Mouse (Mus musculus) myocyte (in vitro differentiated cells): ENCODE measurements around the gene Nos1ap.

Experiments
- CEBPB ChIP-seq: IDR thresholded peaks from 2 replicates; pipeline ENCODE4 v1.6.1; 2011; ENCODE audit warnings: mild to moderate bottlenecking, moderate library complexity; ENCODE audit not compliant: poor library complexity, insufficient read depth, severe bottlenecking
- E2F4 ChIP-seq: IDR thresholded peaks from one replicate; pipeline ENCODE4 v1.6.1; 2011; ENCODE audit warnings: mild to moderate bottlenecking, control low read depth, moderate library complexity; ENCODE audit not compliant: insufficient read depth
- MAX ChIP-seq: IDR thresholded peaks from one replicate; pipeline ENCODE4 v1.6.1; 2011; ENCODE audit warnings: low read depth, mild to moderate bottlenecking, control low read depth
- MYOD1 ChIP-seq, 3 experiments: IDR thresholded peaks; one replicate each; pipeline ENCODE4 v1.6.1; 2011; ENCODE audit warnings: control low read depth in 2 of 3, low read depth in 2 of 3, mild to moderate bottlenecking in 2 of 3, moderate library complexity in 1 of 3; ENCODE audit not compliant: insufficient read length in 2 of 3, control insufficient read depth in 1 of 3
- POLR2A ChIP-seq: IDR thresholded peaks from one replicate; pipeline ENCODE4 v1.6.1; 2011; ENCODE audit warnings: low read depth, mild to moderate bottlenecking, control low read depth, moderate library complexity; ENCODE audit not compliant: insufficient read length
- SRF ChIP-seq: IDR thresholded peaks from one replicate; pipeline ENCODE4 v1.6.1; 2011; ENCODE audit warnings: low read depth; ENCODE audit not compliant: control insufficient read depth, insufficient read length
- TCF12 ChIP-seq: IDR thresholded peaks from one replicate; pipeline ENCODE4 v1.6.1; 2011; ENCODE audit warnings: mild to moderate bottlenecking, control low read depth; ENCODE audit not compliant: poor library complexity, insufficient read depth, severe bottlenecking
- TCF3 ChIP-seq: IDR thresholded peaks from one replicate; pipeline ENCODE4 v1.6.1; 2011; ENCODE audit warnings: low read depth, control low read depth; ENCODE audit not compliant: insufficient read length
- USF1 ChIP-seq: IDR thresholded peaks from one replicate; pipeline ENCODE4 v1.6.1; 2011; ENCODE audit warnings: low read depth, mild to moderate bottlenecking, control low read depth, moderate library complexity

GRCm38 (mm10) chr1:170610695-170611094 is 21.0 kb upstream of the Nos1ap start:
- no peak for TF ChIP-seq POLR2A
- no peak for TF ChIP-seq E2F4
- TF ChIP-seq MYOD1 (IDR thresholded peaks at IDR 0.05; ENCODE audit: control insufficient read depth in 1 of 3, insufficient read length in 2 of 3, low read depth in 2 of 3): no peak
- no peak for TF ChIP-seq CEBPB
- TF ChIP-seq TCF12: no peak
- TF ChIP-seq SRF: no peak
- no peak for TF ChIP-seq TCF3
- TF ChIP-seq MAX: no peak
- TF ChIP-seq USF1: no peak
